Comparison of ENCODE assay signal across 8 mouse cellular contexts in genomic region chr4:117914031-117914430, GRCm38 (mm10). TPM values are rescaled to one million over a fixed set of nuclear protein-coding genes. Genes with fewer than 3 reads are reported as not detected.
DNase-seq lines count a peak whose midpoint lies in the region; ATAC-seq and TF ChIP-seq lines count a peak whose summit lies in the region.

No protein-coding gene starts in this region.

- TF ChIP-seq CTCF in bone marrow macrophage, adult 2 months (IDR thresholded peaks at IDR 0.05; ENCODE audit: low read depth, low read length), result no peak
- no peak for TF ChIP-seq CTCF in forebrain, postnatal 0 days (IDR thresholded peaks at IDR 0.05; ENCODE audit: low read depth)
- no peak for TF ChIP-seq CTCF in stomach, postnatal 0 days (IDR thresholded peaks at IDR 0.05; ENCODE audit: low read depth)

- DNase-seq in heart, adult 9 months (ENCODE audit: low spot score in 2 of 2), result no peak
- DNase-seq in forebrain, postnatal 0 days, result no peak
- no peak for DNase-seq in stomach, postnatal 0 days (ENCODE audit: low spot score)
- DNase-seq in retina, postnatal 1 day, result no peak
- DNase-seq in embryo, embryonic 10.5 days (ENCODE audit: low spot score), result no peak

- peak overlapping the region; percentile 92 for H3K4me2 ChIP-seq in heart, embryonic 11.5 days
- peak overlapping the region; percentile 100 for H3K4me2 ChIP-seq in forebrain, postnatal 0 days (ENCODE audit: low read depth)
- H3K4me2 ChIP-seq in limb, embryonic 15.5 days, result peak overlapping the region; percentile 99
- H3K4me2 ChIP-seq in stomach, postnatal 0 days (replicated peaks; ENCODE audit: low read depth), result peak overlapping the region; percentile 99

- no peak overlapping the region for H3K27ac ChIP-seq in heart, embryonic 11.5 days (ENCODE audit: low read depth, low read length)
- no peak overlapping the region for H3K27ac ChIP-seq in bone marrow macrophage, adult 2 months (ENCODE audit: insufficient read depth, low read depth, low read length)
- H3K27ac ChIP-seq in forebrain, postnatal 0 days (ENCODE audit: low read depth, low read length), result peak overlapping the region; percentile 83; the same call in 1 of the 2 replicates
- H3K27ac ChIP-seq in limb, embryonic 15.5 days, result peak overlapping the region; percentile 48; the same call in 1 of the 2 replicates
- peak overlapping the region; percentile 83 for H3K27ac ChIP-seq in stomach, postnatal 0 days (replicated peaks)

- peak overlapping the region; percentile 77 for H3K9ac ChIP-seq in heart, embryonic 11.5 days (ENCODE audit: low read depth, low read length)
- peak overlapping the region; percentile 65 for H3K9ac ChIP-seq in forebrain, postnatal 0 days
- peak overlapping the region; percentile 79 for H3K9ac ChIP-seq in limb, embryonic 15.5 days
- H3K9ac ChIP-seq in stomach, postnatal 0 days (ENCODE audit: low read length), result peak overlapping the region; percentile 82

- H3K9me3 ChIP-seq in heart, embryonic 11.5 days (replicated peaks; ENCODE audit: control insufficient read depth, low read length), result no peaks in the 10 kb centered on the region
- no peaks in the 10 kb centered on the region for H3K9me3 ChIP-seq in forebrain, postnatal 0 days (ENCODE audit: low read length)
- no peaks in the 10 kb centered on the region for H3K9me3 ChIP-seq in limb, embryonic 15.5 days
- no peaks in the 10 kb centered on the region for H3K9me3 ChIP-seq in stomach, postnatal 0 days (ENCODE audit: control insufficient read depth, low read length)

- TF ChIP-seq POLR2A in bone marrow macrophage, adult 2 months (IDR thresholded peaks at IDR 0.05; ENCODE audit: borderline replicate concordance, low read depth, low read length), result no peak

- peaks cover 30% of the 10 kb centered on the region for H3K4me1 ChIP-seq in heart, embryonic 11.5 days (ENCODE audit: control insufficient read depth, insufficient read depth, low read length)
- H3K4me1 ChIP-seq in bone marrow macrophage, adult 2 months (ENCODE audit: control insufficient read depth, insufficient read depth, low read length), result peaks cover 46% of the 10 kb centered on the region
- H3K4me1 ChIP-seq in forebrain, postnatal 0 days (ENCODE audit: insufficient read depth), result peaks cover 28% of the 10 kb centered on the region
- peaks cover 36% of the 10 kb centered on the region for H3K4me1 ChIP-seq in limb, embryonic 15.5 days
- H3K4me1 ChIP-seq in stomach, postnatal 0 days (replicated peaks; ENCODE audit: control insufficient read depth, insufficient read depth), result peaks cover 9% of the 10 kb centered on the region

- ATAC-seq in heart, embryonic 11.5 days (replicated peaks; ENCODE audit: insufficient number of reproducible peaks, low FRiP score, low TSS enrichment), result peak; percentile 8; the same call in 1 of the 2 replicates
- no peak for ATAC-seq in forebrain, postnatal 0 days
- no peak; the same call in 1 of the 2 replicates for ATAC-seq in limb, embryonic 15.5 days (ENCODE audit: insufficient number of reproducible peaks, low FRiP score, low TSS enrichment, low read depth)
- ATAC-seq in stomach, postnatal 0 days (ENCODE audit: low FRiP score, low TSS enrichment), result 0 out of 2 replicates have a peak, but pooled peaks have one; percentile 6

- peaks cover 8% of the 10 kb centered on the region; the same call in 1 of the 2 replicates for H3K36me3 ChIP-seq in heart, embryonic 11.5 days (ENCODE audit: control insufficient read depth, insufficient read depth, low read length)
- peaks cover 16% of the 10 kb centered on the region; the same call in 1 of the 2 replicates for H3K36me3 ChIP-seq in forebrain, postnatal 0 days (ENCODE audit: insufficient read depth)
- peaks cover 18% of the 10 kb centered on the region for H3K36me3 ChIP-seq in limb, embryonic 15.5 days
- H3K36me3 ChIP-seq in stomach, postnatal 0 days (ENCODE audit: control insufficient read depth, insufficient read depth, low read length), result peaks cover 7% of the 10 kb centered on the region

- 18% methylated on average over 8 of the region's 8 CpGs for WGBS in heart, embryonic 11.5 days (ENCODE audit: insufficient replicate concordance)
- 8% methylated on average over 8 of the region's 8 CpGs for WGBS in forebrain, postnatal 0 days
- WGBS in limb, embryonic 15.5 days, result 19% methylated on average over 8 of the region's 8 CpGs
- WGBS in stomach, postnatal 0 days, result 12% methylated on average over 8 of the region's 8 CpGs

- TF ChIP-seq EP300 in stomach, postnatal 0 days (optimal IDR thresholded peaks at IDR 0.05), result no peak

- H3K27me3 ChIP-seq in heart, embryonic 11.5 days (ENCODE audit: control insufficient read depth, insufficient read depth, low read length), result no peaks in the 10 kb centered on the region
- no peaks in the 10 kb centered on the region for H3K27me3 ChIP-seq in forebrain, postnatal 0 days (ENCODE audit: insufficient read depth, low read length)
- H3K27me3 ChIP-seq in limb, embryonic 15.5 days, result no peaks in the 10 kb centered on the region
- H3K27me3 ChIP-seq in stomach, postnatal 0 days (ENCODE audit: control insufficient read depth, insufficient read depth, low read length), result no peaks in the 10 kb centered on the region

- peak overlapping the region; percentile 60 for H3K4me3 ChIP-seq in heart, embryonic 11.5 days (ENCODE audit: low read depth, low read length)
- H3K4me3 ChIP-seq in bone marrow macrophage, adult 2 months (ENCODE audit: insufficient read depth, low read length), result peak overlapping the region; percentile 79
- H3K4me3 ChIP-seq in forebrain, postnatal 0 days (ENCODE audit: low read depth, low read length), result peak overlapping the region; percentile 57
- peak overlapping the region; percentile 64 for H3K4me3 ChIP-seq in limb, embryonic 15.5 days
- H3K4me3 ChIP-seq in stomach, postnatal 0 days (ENCODE audit: low read depth, low read length), result peak overlapping the region; percentile 75

RNA-seq across cellular contexts. Expression of gene Ipo13, which starts 0.8 kb away (rescaled TPM):
- polyA plus RNA-seq in heart, embryonic 11.5 days (2014; fragmentation: Nextera tagmentation; extraction: Ambion mirVana), result 31.6 and 37.4 TPM in 2 replicates
- polyA plus RNA-seq in bone marrow macrophage, adult 2 months (2012; ENCODE audit: insufficient read depth, insufficient read length, missing spikeins), result 77.8 and 95.3 TPM in 2 replicates
- 37.9 and 42.9 TPM in 2 replicates for total RNA-seq in forebrain, postnatal 0 days (2014; rRNA removed)
- 58.1 and 61.8 TPM in 2 replicates for polyA plus RNA-seq in forebrain, postnatal 0 days (2015; fragmentation: Nextera tagmentation; extraction: Ambion mirVana)
- 39.0 and 41.1 TPM in 2 replicates for polyA plus RNA-seq in limb, embryonic 15.5 days (2015; fragmentation: Nextera tagmentation; extraction: Ambion mirVana)
- polyA plus RNA-seq in stomach, postnatal 0 days (2015; fragmentation: Nextera tagmentation; extraction: Ambion mirVana), result 21.5 and 24.6 TPM in 2 replicates

RNA-seq across cellular contexts. Expression of gene Artn, which starts 15.5 kb away (rescaled TPM):
- 0.50 and 0.80 TPM in 2 replicates for polyA plus RNA-seq in heart, embryonic 11.5 days (2014; fragmentation: Nextera tagmentation; extraction: Ambion mirVana)
- not detected in 2 replicates for polyA plus RNA-seq in bone marrow macrophage, adult 2 months (2012; ENCODE audit: insufficient read depth, insufficient read length, missing spikeins)
- total RNA-seq in forebrain, postnatal 0 days (2014; rRNA removed), result 0.62 and 1.0 TPM in 2 replicates
- polyA plus RNA-seq in forebrain, postnatal 0 days (2015; fragmentation: Nextera tagmentation; extraction: Ambion mirVana), result 0.42 and 0.54 TPM in 2 replicates
- polyA plus RNA-seq in limb, embryonic 15.5 days (2015; fragmentation: Nextera tagmentation; extraction: Ambion mirVana), result 5.4 and 5.7 TPM in 2 replicates
- polyA plus RNA-seq in stomach, postnatal 0 days (2015; fragmentation: Nextera tagmentation; extraction: Ambion mirVana), result 3.8 TPM in 2 replicates

RNA-seq across cellular contexts. Expression of gene Dph2, which starts 22.2 kb away (rescaled TPM):
- polyA plus RNA-seq in heart, embryonic 11.5 days (2014; fragmentation: Nextera tagmentation; extraction: Ambion mirVana), result 12.7 and 14.2 TPM in 2 replicates
- 4.0 and 5.1 TPM in 2 replicates for polyA plus RNA-seq in bone marrow macrophage, adult 2 months (2012; ENCODE audit: insufficient read depth, insufficient read length, missing spikeins)
- total RNA-seq in forebrain, postnatal 0 days (2014; rRNA removed), result 21.6 and 22.3 TPM in 2 replicates
- 16.7 and 17.4 TPM in 2 replicates for polyA plus RNA-seq in forebrain, postnatal 0 days (2015; fragmentation: Nextera tagmentation; extraction: Ambion mirVana)
- polyA plus RNA-seq in limb, embryonic 15.5 days (2015; fragmentation: Nextera tagmentation; extraction: Ambion mirVana), result 16.2 and 16.8 TPM in 2 replicates
- 8.1 and 8.6 TPM in 2 replicates for polyA plus RNA-seq in stomach, postnatal 0 days (2015; fragmentation: Nextera tagmentation; extraction: Ambion mirVana)

RNA-seq across cellular contexts. Expression of gene Atp6v0b, which starts 26.9 kb away (rescaled TPM):
- polyA plus RNA-seq in heart, embryonic 11.5 days (2014; fragmentation: Nextera tagmentation; extraction: Ambion mirVana), result 194 and 197 TPM in 2 replicates
- 712 and 757 TPM in 2 replicates for polyA plus RNA-seq in bone marrow macrophage, adult 2 months (2012; ENCODE audit: insufficient read depth, insufficient read length, missing spikeins)
- total RNA-seq in forebrain, postnatal 0 days (2014; rRNA removed), result 557 and 600 TPM in 2 replicates
- 599 and 626 TPM in 2 replicates for polyA plus RNA-seq in forebrain, postnatal 0 days (2015; fragmentation: Nextera tagmentation; extraction: Ambion mirVana)
- polyA plus RNA-seq in limb, embryonic 15.5 days (2015; fragmentation: Nextera tagmentation; extraction: Ambion mirVana), result 229 and 243 TPM in 2 replicates
- polyA plus RNA-seq in stomach, postnatal 0 days (2015; fragmentation: Nextera tagmentation; extraction: Ambion mirVana), result 242 and 249 TPM in 2 replicates

RNA-seq across cellular contexts. Expression of gene B4galt2, which starts 30.7 kb away (rescaled TPM):
- 13.8 and 14.1 TPM in 2 replicates for polyA plus RNA-seq in heart, embryonic 11.5 days (2014; fragmentation: Nextera tagmentation; extraction: Ambion mirVana)
- polyA plus RNA-seq in bone marrow macrophage, adult 2 months (2012; ENCODE audit: insufficient read depth, insufficient read length, missing spikeins), result 0.32 TPM in 1 of 2 replicates, not detected in the other
- 179 and 192 TPM in 2 replicates for total RNA-seq in forebrain, postnatal 0 days (2014; rRNA removed)
- polyA plus RNA-seq in forebrain, postnatal 0 days (2015; fragmentation: Nextera tagmentation; extraction: Ambion mirVana), result 89.0 and 90.6 TPM in 2 replicates
- 23.1 and 27.6 TPM in 2 replicates for polyA plus RNA-seq in limb, embryonic 15.5 days (2015; fragmentation: Nextera tagmentation; extraction: Ambion mirVana)
- 11.9 and 12.1 TPM in 2 replicates for polyA plus RNA-seq in stomach, postnatal 0 days (2015; fragmentation: Nextera tagmentation; extraction: Ambion mirVana)

Comparison
In these comparisons a context has a peak if more than half of its experiments do, and no peak if none do; other contexts are left out.
1. ATAC-seq: peak in heart, embryonic 11.5 days (single experiment) and stomach, postnatal 0 days (single experiment); none in forebrain, postnatal 0 days (single experiment) and limb, embryonic 15.5 days (single experiment).
2. H3K27ac ChIP-seq: peak in forebrain, postnatal 0 days (single experiment), limb, embryonic 15.5 days (single experiment) and stomach, postnatal 0 days (single experiment); none in heart, embryonic 11.5 days (single experiment) and bone marrow macrophage, adult 2 months (single experiment).
3. Peak in every context shown above with its lines, with median percentiles within 50 percentile points of each other: H3K4me2 ChIP-seq, H3K4me3 ChIP-seq and H3K9ac ChIP-seq.